Mouse (Mus musculus) hindbrain, embryonic 16.5 days (tissue): ENCODE data around the gene Iscu. TPM values are rescaled to one million over a fixed set of nuclear protein-coding genes. Genes with fewer than 3 reads are reported as not detected.

Experiments
- ATAC-seq: fragments of 200-750 bp; cut with Nextera tagmentation; 2 replicates; pipeline ENCODE4 v1.8.0; 2017; ENCODE audit warnings: moderate TSS enrichment, moderate library complexity
- H3K27ac ChIP-seq: fragments of 300-500 bp; sonication (generic); 2 replicates; pipeline ENCODE4 v1.5.1; 2014; ENCODE audit warnings: low read depth, mild to moderate bottlenecking, control low read depth, low read length, moderate library complexity
- H3K27me3 ChIP-seq: fragments of 300-500 bp; sonication (generic); replicated peaks from 2 replicates; pipeline ENCODE4 v1.6.1; 2014; ENCODE audit warnings: low read length; ENCODE audit not compliant: control insufficient read depth, insufficient read depth
- H3K36me3 ChIP-seq: fragments of 300-500 bp; sonication (generic); 2 replicates; pipeline ENCODE4 v1.6.1; 2014; ENCODE audit warnings: mild to moderate bottlenecking, low read length, moderate library complexity, mixed read lengths; ENCODE audit not compliant: control insufficient read depth, insufficient read depth
- H3K4me1 ChIP-seq: fragments of 300-500 bp; sonication (generic); 2 replicates; pipeline ENCODE4 v1.6.1; 2014; ENCODE audit warnings: low read depth, low read length; ENCODE audit not compliant: control insufficient read depth, insufficient read depth
- H3K4me2 ChIP-seq: fragments of 300-500 bp; sonication (generic); 2 replicates; pipeline ENCODE4 v1.6.1; 2014; ENCODE audit warnings: mild to moderate bottlenecking, low read length, control low read depth, moderate library complexity
- H3K4me3 ChIP-seq: fragments of 300-500 bp; sonication (generic); 2 replicates; pipeline ENCODE4 v1.5.1; 2014; ENCODE audit warnings: mild to moderate bottlenecking, low read length, control low read depth, moderate library complexity
- H3K9ac ChIP-seq: fragments of 300-500 bp; sonication (generic); 2 replicates; pipeline ENCODE4 v1.6.1; 2014; ENCODE audit warnings: low read depth, mild to moderate bottlenecking, control low read depth, low read length, moderate library complexity
- H3K9me3 ChIP-seq: fragments of 300-500 bp; sonication (generic); 2 replicates; pipeline ENCODE4 v1.6.1; 2014; ENCODE audit warnings: mild to moderate bottlenecking, low read length, moderate library complexity; ENCODE audit not compliant: control insufficient read depth
- whole genome bisulfite sequencing: fragments of 180-500 bp; shearing (Covaris S2); extraction: QIAGEN DNeasy Blood & Tissue Kit; methylation state at CpG from one replicate; pipeline ENCODE4 v1.1.7; 2014; 5-methylcytosine and 5-hydroxymethylcytosine counted together
- polyA plus RNA-seq: library from polyadenylated mRNA; unstranded; fragments of >200 nt; fragmentation: Nextera tagmentation; extraction: Ambion mirVana; gene quantifications from 2 replicates; pipeline ENCODE4 v1.2.1, GENCODE M21; 2015

Gene Iscu
- polyA plus RNA-seq, result 86.8 and 94.0 TPM in 2 replicates

DNA sequence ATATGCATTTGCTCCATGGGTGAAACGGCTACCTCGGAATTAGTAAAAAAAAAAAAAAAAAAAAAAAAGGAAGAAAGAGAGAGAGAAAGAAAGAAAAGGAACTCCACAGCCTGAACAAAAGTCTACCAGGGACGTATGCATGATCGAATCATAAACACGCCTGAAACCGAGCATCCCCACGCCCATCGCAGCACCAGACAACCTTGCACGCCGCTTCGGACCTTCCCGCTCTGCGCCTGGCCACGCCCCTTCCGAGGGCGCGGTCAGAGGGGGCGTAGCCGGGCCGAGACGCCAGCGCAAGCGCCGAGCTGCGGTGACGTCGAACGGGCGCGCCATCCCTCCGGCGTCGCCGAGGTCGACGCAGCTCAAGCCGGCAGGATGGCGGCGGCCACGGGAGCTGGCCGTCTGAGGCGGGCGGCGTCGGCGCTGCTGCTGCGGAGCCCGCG lies at the start of gene Iscu, which contains the start of gene Sart3:
TSS of gene Iscu (plus strand) at position 299 of the 446 bp plus-strand sequence.
TSS of gene Sart3 (minus strand) at position 61 of the 446 bp plus-strand sequence.
- WGBS, result under 1% methylated on average over 39 of the region's 49 CpGs
- H3K36me3 ChIP-seq, result peaks cover 17% of the 10 kb centered on the region
- H3K27ac ChIP-seq, result peak within 1 kb of the TSS; percentile 99
- peak within 1 kb of the TSS; percentile 91 for H3K4me3 ChIP-seq
- ATAC-seq, result peak; percentile 88
- H3K9me3 ChIP-seq, result no peaks in the 10 kb centered on the region
- no peaks in the 10 kb centered on the region for H3K27me3 ChIP-seq
- H3K4me2 ChIP-seq, result peak within 1 kb of the TSS; percentile 94
- peaks cover 27% of the 10 kb centered on the region for H3K4me1 ChIP-seq
- H3K9ac ChIP-seq, result peak within 1 kb of the TSS; percentile 93

DNA sequence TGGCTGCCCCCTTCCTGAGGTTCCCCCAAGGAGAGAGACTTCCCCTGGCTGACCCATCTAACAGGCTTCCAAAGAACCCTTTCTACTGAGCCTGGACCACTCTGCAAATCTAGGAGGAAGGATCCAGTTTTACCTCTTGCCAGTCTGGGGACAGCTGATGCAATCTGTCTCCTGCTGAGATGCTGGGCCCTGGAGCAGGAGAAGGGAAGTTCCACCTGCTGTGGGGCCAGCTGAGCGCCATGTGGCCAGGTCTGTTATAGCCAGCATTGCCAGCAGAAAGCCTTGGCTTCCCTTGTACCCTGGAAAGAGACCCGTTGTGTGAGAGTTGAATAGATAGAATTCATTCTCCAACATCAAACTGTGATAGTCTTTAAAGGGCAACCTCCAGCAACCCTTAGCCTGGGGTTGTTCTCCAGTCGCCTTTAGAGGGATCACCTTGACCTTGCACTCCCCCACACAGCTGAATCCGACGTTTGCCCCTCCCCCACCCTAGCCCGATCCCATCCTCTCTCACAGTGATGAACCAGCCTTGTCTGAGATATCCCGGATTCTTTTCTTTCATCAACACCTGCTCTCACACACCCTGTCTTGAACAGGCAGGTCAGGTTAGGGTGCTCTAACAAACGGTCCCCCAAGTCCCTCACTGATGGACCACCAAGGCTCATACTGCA lies 48.8 kb upstream of the Iscu start:
- no peaks in the 10 kb centered on the region for H3K27me3 ChIP-seq
- WGBS, result 33% methylated on average over 8 of the region's 8 CpGs
- H3K27ac ChIP-seq, result no peak overlapping the region; the same call in 1 of the 2 replicates
- H3K9ac ChIP-seq, result no peak overlapping the region
- H3K9me3 ChIP-seq, result no peaks in the 10 kb centered on the region
- no peak overlapping the region for H3K4me2 ChIP-seq
- H3K4me1 ChIP-seq, result peaks cover 11% of the 10 kb centered on the region
- no peak overlapping the region for H3K4me3 ChIP-seq
- no peaks in the 10 kb centered on the region for H3K36me3 ChIP-seq
- 0 out of 2 replicates have a peak, but pooled peaks have one; percentile 3 for ATAC-seq

DNA sequence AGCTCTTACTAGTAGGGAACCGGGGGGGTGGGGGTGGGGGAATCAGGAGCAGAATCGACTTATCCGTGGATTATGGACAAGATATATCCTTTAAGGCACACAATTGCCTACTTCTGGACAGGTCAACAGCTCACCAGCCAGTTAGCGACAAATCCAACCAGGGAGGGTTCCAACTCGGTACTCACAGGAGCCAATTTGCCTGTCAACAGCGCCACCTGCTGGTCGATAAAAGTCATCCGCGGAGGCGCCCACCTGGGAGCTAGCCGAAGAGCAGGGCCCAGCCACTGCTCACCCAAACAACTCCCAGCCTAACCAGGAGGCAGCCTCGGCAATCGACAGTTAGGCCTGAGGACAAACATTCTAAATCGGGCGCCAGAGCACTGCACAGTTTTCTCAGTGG lies 48.1 kb upstream of the Iscu start, which contains the start of gene 1700069L16Rik:
TSS of gene 1700069L16Rik (minus strand) at position 327 of the 400 bp plus-strand sequence.
- Histone ChIP-seq H3K9me3 (no peaks in the 10 kb centered on the region), H3K4me1 (peaks cover 6% of the 10 kb centered on the region; the same call in 1 of the 2 replicates), H3K4me2 (no peak within 1 kb of the TSS), H3K27ac (peak within 1 kb of the TSS; percentile 50; the same call in 1 of the 2 replicates), H3K27me3 (no peaks in the 10 kb centered on the region), H3K36me3 (no peaks in the 10 kb centered on the region), H3K4me3 (no peak within 1 kb of the TSS), H3K9ac (no peak within 1 kb of the TSS)
- 6% methylated on average over 15 of the region's 15 CpGs for WGBS
- ATAC-seq, result peak; percentile 80

DNA sequence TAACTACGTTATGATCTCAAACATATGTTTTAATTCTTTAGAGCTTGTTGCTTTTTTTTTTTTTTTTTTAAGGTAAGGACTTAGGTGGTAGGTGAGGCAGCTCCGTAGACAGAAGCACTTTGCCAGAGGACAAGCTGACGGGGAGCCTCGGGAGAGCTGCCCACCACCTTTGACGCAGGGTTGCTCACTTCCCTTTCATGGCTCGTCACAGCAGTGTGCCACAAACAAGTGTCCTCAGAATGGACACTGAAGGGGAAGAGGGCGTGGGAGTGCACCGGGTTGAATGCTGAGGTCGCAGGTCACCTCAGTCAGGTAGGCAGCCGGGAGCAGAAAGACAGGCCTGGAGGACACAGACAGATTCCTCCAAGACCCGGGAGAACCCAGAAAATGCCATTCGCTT lies 47.1 kb upstream of the Iscu start:
- no peak overlapping the region for H3K4me2 ChIP-seq
- no peaks in the 10 kb centered on the region for H3K36me3 ChIP-seq
- no peaks in the 10 kb centered on the region for H3K9me3 ChIP-seq
- no peak overlapping the region for H3K27ac ChIP-seq
- H3K9ac ChIP-seq, result no peak overlapping the region
- no peaks in the 10 kb centered on the region for H3K27me3 ChIP-seq
- no peak for ATAC-seq
- peaks cover 7% of the 10 kb centered on the region for H3K4me1 ChIP-seq
- WGBS, result 66% methylated on average over 12 of the region's 12 CpGs
- H3K4me3 ChIP-seq, result no peak overlapping the region

DNA sequence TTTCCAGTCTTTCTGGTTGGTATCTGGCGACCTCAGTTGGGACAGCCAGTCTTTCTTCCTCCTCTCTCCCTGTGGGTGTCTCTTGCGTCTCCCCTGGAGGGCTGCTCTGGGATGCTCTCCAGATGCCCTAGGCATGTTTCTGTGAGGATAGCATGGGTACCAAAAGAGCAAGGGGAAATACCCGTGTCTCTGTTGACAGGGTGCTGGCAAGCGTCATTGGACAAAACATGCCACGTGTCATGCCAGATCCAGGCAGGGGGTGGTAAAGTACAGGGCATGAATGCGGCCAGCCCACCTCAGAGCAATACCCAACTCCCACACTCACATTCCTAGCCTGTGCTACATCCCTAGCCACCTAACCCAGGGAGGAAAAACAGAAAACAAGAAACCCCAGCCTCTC lies 45.9 kb upstream of the Iscu start:
- no peaks in the 10 kb centered on the region for H3K9me3 ChIP-seq
- no peaks in the 10 kb centered on the region for H3K36me3 ChIP-seq
- no peak overlapping the region for H3K27ac ChIP-seq
- ATAC-seq, result no peak
- WGBS, result 81% methylated on average over 6 of the region's 6 CpGs
- no peaks in the 10 kb centered on the region for H3K27me3 ChIP-seq
- H3K4me3 ChIP-seq, result no peak overlapping the region
- peaks cover 11% of the 10 kb centered on the region for H3K4me1 ChIP-seq
- H3K4me2 ChIP-seq, result no peak overlapping the region
- H3K9ac ChIP-seq, result no peak overlapping the region

DNA sequence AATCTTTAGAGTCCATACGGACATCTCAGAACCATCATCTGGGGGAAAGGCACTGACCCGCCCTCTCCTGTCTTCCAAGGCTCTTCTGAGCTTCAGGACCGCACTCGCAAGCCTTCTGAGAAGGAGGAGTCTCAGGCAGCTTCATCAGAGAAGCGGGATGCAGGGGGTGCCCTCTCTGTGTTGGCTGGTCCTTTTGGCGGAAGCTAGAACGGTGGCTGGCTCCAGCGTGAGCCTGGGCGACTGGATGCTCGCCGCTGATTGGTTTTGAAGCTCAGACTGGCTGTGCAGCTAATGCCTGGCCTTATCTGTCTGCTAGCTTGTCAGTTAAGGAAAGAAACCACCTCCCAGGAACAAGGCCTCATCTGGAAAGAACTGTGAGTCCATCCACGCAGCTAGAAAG lies 45.3 kb upstream of the Iscu start:
- 69% methylated on average over 12 of the region's 12 CpGs for WGBS
- H3K4me3 ChIP-seq, result no peak overlapping the region
- no peaks in the 10 kb centered on the region for H3K9me3 ChIP-seq
- no peak overlapping the region for H3K27ac ChIP-seq
- peaks cover 11% of the 10 kb centered on the region for H3K4me1 ChIP-seq
- H3K4me2 ChIP-seq, result no peak overlapping the region
- no peak for ATAC-seq
- H3K9ac ChIP-seq, result no peak overlapping the region
- no peaks in the 10 kb centered on the region for H3K27me3 ChIP-seq
- H3K36me3 ChIP-seq, result no peaks in the 10 kb centered on the region

DNA sequence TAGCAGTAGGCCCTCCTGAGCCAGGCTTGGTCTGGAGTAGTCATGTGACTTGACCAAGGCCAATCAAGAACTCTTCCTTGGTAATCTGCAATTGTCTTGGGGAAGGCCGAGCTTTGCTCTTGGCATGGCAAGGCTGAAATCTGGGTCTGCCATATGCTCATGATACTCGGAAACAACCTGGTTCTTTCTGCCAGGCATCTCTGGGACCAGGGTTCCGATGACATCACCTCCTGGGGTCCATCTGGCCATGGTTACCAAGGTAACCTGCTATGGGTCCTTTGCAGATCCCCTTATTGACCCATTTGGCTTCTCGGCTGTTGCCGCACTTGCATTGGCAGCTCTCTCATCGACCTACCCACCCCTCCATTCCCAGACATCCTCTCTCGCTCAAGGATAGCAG lies 44.5 kb upstream of the Iscu start:
- ATAC-seq, result no peak
- Histone ChIP-seq H3K36me3 (no peaks in the 10 kb centered on the region), H3K9me3 (no peaks in the 10 kb centered on the region), H3K27ac (no peak overlapping the region), H3K9ac (no peak overlapping the region), H3K27me3 (no peaks in the 10 kb centered on the region), H3K4me3 (no peak overlapping the region), H3K4me2 (no peak overlapping the region), H3K4me1 (peaks cover 11% of the 10 kb centered on the region)
- WGBS, result 68% methylated on average over 7 of the region's 7 CpGs

DNA sequence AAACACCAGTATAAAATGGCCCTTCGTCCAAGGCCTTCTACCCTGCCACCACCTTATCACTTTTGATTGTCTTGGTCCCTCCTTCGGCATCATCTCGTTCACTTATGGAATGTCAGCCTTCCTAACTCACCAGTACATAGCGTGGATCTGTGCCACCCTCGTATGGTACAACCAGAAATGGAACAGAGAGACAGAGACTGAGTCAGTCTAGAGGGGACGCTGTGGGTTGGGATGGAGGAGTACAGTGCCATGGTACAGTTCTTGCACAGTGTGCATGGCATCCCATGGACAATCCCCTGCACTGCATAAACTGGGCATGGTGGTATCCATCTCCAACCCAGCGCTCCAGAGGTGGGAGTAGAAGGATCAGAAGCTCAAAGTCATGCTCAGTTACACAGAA lies 43.9 kb upstream of the Iscu start:
- no peak overlapping the region for H3K4me2 ChIP-seq
- H3K9me3 ChIP-seq, result no peaks in the 10 kb centered on the region
- no peak overlapping the region for H3K9ac ChIP-seq
- peaks cover 11% of the 10 kb centered on the region for H3K4me1 ChIP-seq
- H3K27ac ChIP-seq, result no peak overlapping the region
- WGBS, result 90% methylated on average over 7 of the region's 7 CpGs
- no peaks in the 10 kb centered on the region for H3K27me3 ChIP-seq
- H3K36me3 ChIP-seq, result no peaks in the 10 kb centered on the region
- no peak for ATAC-seq
- H3K4me3 ChIP-seq, result no peak overlapping the region

DNA sequence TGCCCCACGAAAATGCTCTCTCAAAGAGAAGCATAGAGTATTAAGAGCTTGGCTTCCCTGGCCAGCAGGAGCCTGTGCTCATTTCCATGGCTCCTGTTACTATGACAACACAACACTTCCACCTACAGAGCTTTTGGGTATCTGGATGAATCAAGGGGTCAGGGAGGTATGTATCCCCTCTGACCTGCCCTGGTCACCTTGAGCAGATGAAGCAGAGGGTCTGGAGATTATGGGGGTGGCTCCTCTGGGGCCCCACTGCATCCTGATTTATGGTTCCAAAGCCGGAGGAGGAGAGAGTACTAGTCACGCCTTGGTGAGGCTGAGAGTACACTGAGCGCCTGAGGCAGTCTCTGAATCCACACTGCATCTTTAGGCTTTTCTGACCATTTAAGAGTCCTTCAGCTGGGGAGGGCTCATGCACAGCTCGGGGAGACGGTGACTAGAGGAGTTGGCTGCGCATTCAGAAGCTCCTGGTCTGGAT lies 41.9 kb upstream of the Iscu start:
- no peaks in the 10 kb centered on the region for H3K9me3 ChIP-seq
- 59% methylated on average over 7 of the region's 7 CpGs for WGBS
- H3K27ac ChIP-seq, result peak overlapping the region; percentile 64; the same call in 1 of the 2 replicates
- no peaks in the 10 kb centered on the region for H3K27me3 ChIP-seq
- no peak overlapping the region for H3K4me2 ChIP-seq
- no peaks in the 10 kb centered on the region for H3K36me3 ChIP-seq
- H3K4me1 ChIP-seq, result peaks cover 12% of the 10 kb centered on the region
- no peak for ATAC-seq
- no peak overlapping the region for H3K4me3 ChIP-seq
- no peak overlapping the region for H3K9ac ChIP-seq
